Mouse (Mus musculus) kidney, postnatal 0 days (tissue): ENCODE measurements around the gene Fam166b. TPM values are rescaled to one million over a fixed set of nuclear protein-coding genes. Genes with fewer than 3 reads are reported as not detected.
A peak's percentile ranks its signal among the peaks of the same experiment; 100 is the strongest.

ENCODE experiments used
- ATAC-seq: fragments of 200-750 bp; cut with Nextera tagmentation; replicated peaks from 2 replicates; pipeline ENCODE4 v1.8.0; 2017; ENCODE audit warnings: low read depth, moderate number of reproducible peaks, moderate TSS enrichment, moderate library complexity; ENCODE audit not compliant: low FRiP score
- DNase-seq: peaks from one replicate; pipeline ENCODE4 v3.0.0-alpha.2; 2016; ENCODE audit warnings: low spot score
- H3K27ac ChIP-seq: fragments of 300-500 bp; sonication (generic); 2 replicates; pipeline ENCODE4 v1.5.1; 2014; ENCODE audit warnings: mild to moderate bottlenecking
- H3K27me3 ChIP-seq: fragments of 300-500 bp; sonication (generic); 2 replicates; pipeline ENCODE4 v1.6.1; 2014; ENCODE audit warnings: low read length, mixed read lengths; ENCODE audit not compliant: insufficient read depth
- H3K36me3 ChIP-seq: fragments of 300-500 bp; sonication (generic); 2 replicates; pipeline ENCODE4 v1.6.1; 2014; ENCODE audit warnings: low read length, mixed read lengths; ENCODE audit not compliant: insufficient read depth
- H3K4me1 ChIP-seq: fragments of 300-500 bp; sonication (generic); replicated peaks from 2 replicates; pipeline ENCODE4 v1.6.1; 2014; ENCODE audit warnings: antibody characterized with exemption, low read length, mixed read lengths; ENCODE audit not compliant: insufficient read depth
- H3K4me2 ChIP-seq: fragments of 300-500 bp; sonication (generic); 2 replicates; pipeline ENCODE4 v1.6.1; 2014; ENCODE audit warnings: mild to moderate bottlenecking, low read length, moderate library complexity, mixed read lengths
- H3K4me3 ChIP-seq: fragments of 300-500 bp; sonication (generic); replicated peaks from 2 replicates; pipeline ENCODE4 v1.5.1; 2014; ENCODE audit warnings: low read depth, low read length
- H3K9ac ChIP-seq: fragments of 300-500 bp; sonication (generic); 2 replicates; pipeline ENCODE4 v1.6.1; 2014; ENCODE audit warnings: low read depth, low read length
- H3K9me3 ChIP-seq: fragments of 300-500 bp; sonication (generic); replicated peaks from 2 replicates; pipeline ENCODE4 v1.6.1; 2016; ENCODE audit warnings: low read length, inconsistent platforms, mixed read lengths
- CTCF ChIP-seq: IDR thresholded peaks from 2 replicates; pipeline ENCODE4 v1.5.1; 2016; ENCODE audit warnings: antibody characterized with exemption, low read depth, mild to moderate bottlenecking, moderate library complexity
- WGBS: fragments of 180-500 bp; shearing (Covaris S2); extraction: QIAGEN DNeasy Blood & Tissue Kit; methylation state at CpG from one replicate; pipeline ENCODE4 v1.1.7; 2014; 5-methylcytosine and 5-hydroxymethylcytosine counted together
- polyA plus RNA-seq: library from polyadenylated mRNA; unstranded; fragments of >200 nt; fragmentation: Nextera tagmentation; extraction: Ambion mirVana; gene quantifications from 2 replicates; pipeline ENCODE4 v1.2.1, GENCODE M21; 2015

The Fam166b gene
- polyA plus RNA-seq, 1 experiment from 2014 or later, result 0.33 TPM

- peak within 1 kb of the TSS; percentile 82 for H3K9ac ChIP-seq
- peak; percentile 67; the same call in 1 of the 2 replicates for TF ChIP-seq CTCF
- peaks cover 3% of the 10 kb centered on the region; the same call in 1 of the 2 replicates for H3K4me1 ChIP-seq
- H3K4me3 ChIP-seq, result peak within 1 kb of the TSS; percentile 64
- H3K36me3 ChIP-seq, result no peaks in the 10 kb centered on the region
- WGBS, result under 1% methylated on average over 63 of the region's 63 CpGs
- H3K9me3 ChIP-seq, result no peaks in the 10 kb centered on the region
- ATAC-seq (peak; percentile 93), DNase-seq (peak; percentile 92)
- peak within 1 kb of the TSS; percentile 71 for H3K4me2 ChIP-seq
- peak within 1 kb of the TSS; percentile 78 for H3K27ac ChIP-seq
- no peaks in the 10 kb centered on the region for H3K27me3 ChIP-seq
Measured at GRCm38 (mm10) chr4:43381408-43382154, 47.4 kb downstream of the Fam166b start, which contains the start of gene Rusc2. Gene Rusc2, plus strand, starts transcription at chr4:43381979.

- ATAC-seq, result no peak
Measured at GRCm38 (mm10) chr4:43380951-43381350, 48.0 kb downstream of the Fam166b start.

GRCm38 (mm10) chr4:43379601-43380000 is 49.3 kb downstream of the Fam166b start:
- H3K9me3 ChIP-seq, result no peaks in the 10 kb centered on the region
- H3K4me3 ChIP-seq, result no peak overlapping the region
- no peak for TF ChIP-seq CTCF
- ATAC-seq (no peak), DNase-seq (no peak)
- 94% methylated on average over 6 of the region's 6 CpGs for WGBS
- H3K4me1 ChIP-seq, result peaks cover 3% of the 10 kb centered on the region; the same call in 1 of the 2 replicates
- H3K27me3 ChIP-seq, result no peaks in the 10 kb centered on the region
- H3K36me3 ChIP-seq, result no peaks in the 10 kb centered on the region
- H3K27ac ChIP-seq, result no peak overlapping the region
- no peak overlapping the region for H3K9ac ChIP-seq
- no peak overlapping the region for H3K4me2 ChIP-seq

More at GRCm38 (mm10) chr4:43380951-43381350, 48.0 kb downstream of the Fam166b start:
- H3K4me2 ChIP-seq, result peak overlapping the region; percentile 71
- 39% methylated on average over 10 of the region's 10 CpGs for WGBS
- no peak for TF ChIP-seq CTCF
- H3K36me3 ChIP-seq, result no peaks in the 10 kb centered on the region
- H3K27ac ChIP-seq, result 0 out of 2 replicates have a peak overlapping the region, but pooled peaks have one; percentile 78
- H3K9me3 ChIP-seq, result no peaks in the 10 kb centered on the region
- peaks cover 3% of the 10 kb centered on the region; the same call in 1 of the 2 replicates for H3K4me1 ChIP-seq
- DNase-seq, result no peak
- peak overlapping the region; percentile 82; the same call in 1 of the 2 replicates for H3K9ac ChIP-seq
- H3K4me3 ChIP-seq, result peak overlapping the region; percentile 64
- H3K27me3 ChIP-seq, result no peaks in the 10 kb centered on the region

Other genes starting within 250 kb of the Fam166b start
- 0.37 and 0.51 TPM in 2 replicates for gene Atp8b5, start 162.0 kb downstream of the Fam166b start, polyA plus RNA-seq
- 9.6 and 9.7 TPM in 2 replicates for gene Rusc2, start 47.2 kb downstream of the Fam166b start, polyA plus RNA-seq
- gene Tesk1, start 12.8 kb upstream of the Fam166b start, polyA plus RNA-seq, result 7.8 and 9.1 TPM in 2 replicates
- gene Cd72, start 25.5 kb upstream of the Fam166b start, polyA plus RNA-seq, result 2.9 and 5.0 TPM in 2 replicates
- not detected in 2 replicates for gene Sit1, start 54.6 kb upstream of the Fam166b start, polyA plus RNA-seq
- gene Ccdc107, start 63.8 kb upstream of the Fam166b start, polyA plus RNA-seq, result 104 and 107 TPM in 2 replicates
- gene Arhgef39, start 70.6 kb upstream of the Fam166b start, polyA plus RNA-seq, result 15.2 and 15.4 TPM in 2 replicates
- 0.48 and 1.3 TPM in 2 replicates for gene Car9, start 77.8 kb upstream of the Fam166b start, polyA plus RNA-seq
- 164 and 176 TPM in 2 replicates for gene Tpm2, start 94.6 kb upstream of the Fam166b start, polyA plus RNA-seq
- 74.1 and 76.5 TPM in 2 replicates for gene Creb3, start 133.2 kb upstream of the Fam166b start, polyA plus RNA-seq
- 64.9 and 65.8 TPM in 2 replicates for gene Tln1, start 133.6 kb upstream of the Fam166b start, polyA plus RNA-seq
- 15.9 and 17.8 TPM in 2 replicates for gene Rgp1, start 149.6 kb upstream of the Fam166b start, polyA plus RNA-seq
- gene Gba2, start 149.7 kb upstream of the Fam166b start, polyA plus RNA-seq, result 14.2 and 15.9 TPM in 2 replicates
- 2.0 and 2.5 TPM in 2 replicates for gene Msmp, start 155.4 kb upstream of the Fam166b start, polyA plus RNA-seq
- gene Npr2, start 202.8 kb upstream of the Fam166b start, polyA plus RNA-seq, result 7.2 and 8.6 TPM in 2 replicates
- 0.79 and 0.96 TPM in 2 replicates for gene Spag8, start 224.5 kb upstream of the Fam166b start, polyA plus RNA-seq
- gene Hint2, start 227.3 kb upstream of the Fam166b start, polyA plus RNA-seq, result 236 and 263 TPM in 2 replicates
- gene Tmem8b, start 239.8 kb upstream of the Fam166b start, polyA plus RNA-seq, result 2.0 and 2.2 TPM in 2 replicates
- 2.9 and 3.8 TPM in 2 replicates for gene Fam221b, start 240.0 kb upstream of the Fam166b start, polyA plus RNA-seq